Mouse (Mus musculus) frontal cortex, adult 2 months (tissue): ENCODE results near the gene Tchhl1. TPM values are rescaled to one million over a fixed set of nuclear protein-coding genes. Genes with fewer than 3 reads are reported as not detected.
"Not testable (repeated sequence)": the region's sequence is repeated elsewhere in the genome, so short reads cannot be mapped to it uniquely, and the experiment has no call there.

Source experiments
- DNase-seq, 2 experiments: peaks; one replicate each; pipeline ENCODE4 v3.0.0; 2022; ENCODE audit warnings: low spot score in 1 of 2; ENCODE audit errors: extremely low spot score in 1 of 2
- polyA plus RNA-seq: library from polyadenylated mRNA; depleted of rRNA; stranded (reverse); fragments of >200 nt; gene quantifications from 2 replicates; pipeline ENCODE4 v1.2.3, GENCODE M21; 2012; rRNA removed

Gene Tchhl1
- not detected in 2 replicates for polyA plus RNA-seq

- no peak for DNase-seq
These were observed at the start of gene Tchhl1 for GRCm38 (mm10) chr3:93468561-93468960. Gene Tchhl1 (plus strand): TSS chr3:93468754.

- no peak for DNase-seq
These were observed 36.9 kb upstream of the Tchhl1 start for GRCm38 (mm10) chr3:93431673-93432072.

GRCm38 (mm10) chr3:93442030-93442429 is 26.5 kb upstream of the Tchhl1 start, which contains the start of gene Tchh:
Gene Tchh (plus strand): TSS chr3:93442330.
- no peak for DNase-seq

DNA sequence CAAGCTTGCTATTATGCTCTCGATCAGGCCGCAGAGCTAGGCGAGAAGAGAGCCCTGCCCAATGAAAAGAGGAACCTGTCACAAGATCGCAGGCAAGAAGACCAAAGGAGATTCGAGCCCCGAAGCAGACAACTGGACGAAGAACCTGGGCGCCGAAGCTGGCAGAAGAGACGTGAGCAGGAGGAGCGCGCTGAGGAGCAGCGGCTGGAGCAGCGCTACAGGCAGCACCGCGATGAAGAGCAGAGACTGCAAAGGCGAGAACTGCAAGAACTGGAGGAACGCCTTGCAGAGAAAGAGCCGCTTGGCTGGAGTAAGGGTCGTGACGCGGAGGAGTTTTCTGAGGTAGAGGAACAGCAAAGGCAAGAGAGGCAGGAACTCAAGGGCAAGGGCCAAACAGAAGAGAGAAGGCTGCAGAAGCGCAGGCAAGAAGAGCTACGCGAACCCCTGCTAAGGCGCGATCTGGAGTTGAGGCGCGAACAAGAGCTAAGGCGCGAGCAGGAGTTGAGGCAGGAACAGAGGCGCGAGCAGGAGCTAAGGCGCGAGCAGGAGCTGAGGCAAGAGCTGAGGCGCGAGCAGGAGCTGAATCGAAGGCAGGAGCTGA is 25.0 kb upstream of the Tchhl1 start:
- DNase-seq: peak in 1 of 2 experiments; percentile 28

DNA sequence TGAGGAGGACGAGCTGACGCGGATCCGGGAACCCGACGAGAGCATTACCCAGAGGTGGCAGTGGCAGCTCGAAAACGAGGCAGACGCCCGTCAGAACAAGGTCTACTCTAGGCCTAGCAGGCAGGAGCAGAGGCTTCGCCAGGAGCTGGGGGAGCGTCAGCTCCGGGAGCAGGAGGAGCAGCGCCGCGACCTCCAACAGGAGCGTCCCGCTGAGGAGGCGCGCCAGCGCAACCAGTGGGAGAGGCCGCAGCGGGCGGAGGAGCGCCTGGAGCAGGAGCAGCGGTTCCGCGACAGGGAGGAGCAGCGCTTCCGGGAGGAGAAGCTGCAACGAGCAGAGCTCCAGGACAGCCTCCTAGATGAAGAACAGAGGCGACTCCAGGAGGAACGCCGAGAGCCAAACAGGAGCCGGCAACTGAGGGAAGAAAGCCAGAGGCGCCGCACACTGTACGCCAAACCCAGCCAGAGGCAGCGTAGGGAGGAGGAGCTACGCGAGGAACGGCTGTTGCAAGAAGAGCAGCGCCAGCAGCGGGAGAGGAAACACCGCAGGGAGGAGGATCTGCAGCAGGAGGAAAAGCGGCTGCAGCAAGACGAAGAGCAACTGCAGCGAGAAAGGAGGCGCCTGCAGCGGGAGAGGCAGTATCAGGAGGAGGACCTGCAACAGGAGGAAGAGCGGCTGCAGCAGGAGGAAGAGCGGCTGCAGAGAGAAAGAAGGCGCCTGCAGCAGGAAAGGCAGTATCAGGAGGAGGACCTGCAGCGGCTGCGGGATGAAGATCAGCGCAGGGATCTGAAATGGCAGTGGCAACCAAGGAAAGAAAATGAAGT is 24.0 kb upstream of the Tchhl1 start:
- DNase-seq: peak; percentile 49 to 73

GRCm38 (mm10) chr3:93445165-93445705 is 23.3 kb upstream of the Tchhl1 start:
- DNase-seq: peak in 1 of 2 experiments; percentile 37

GRCm38 (mm10) chr3:93446128-93446755 is 22.3 kb upstream of the Tchhl1 start:
- DNase-seq: peak in 1 of 2 experiments; percentile 23

DNA sequence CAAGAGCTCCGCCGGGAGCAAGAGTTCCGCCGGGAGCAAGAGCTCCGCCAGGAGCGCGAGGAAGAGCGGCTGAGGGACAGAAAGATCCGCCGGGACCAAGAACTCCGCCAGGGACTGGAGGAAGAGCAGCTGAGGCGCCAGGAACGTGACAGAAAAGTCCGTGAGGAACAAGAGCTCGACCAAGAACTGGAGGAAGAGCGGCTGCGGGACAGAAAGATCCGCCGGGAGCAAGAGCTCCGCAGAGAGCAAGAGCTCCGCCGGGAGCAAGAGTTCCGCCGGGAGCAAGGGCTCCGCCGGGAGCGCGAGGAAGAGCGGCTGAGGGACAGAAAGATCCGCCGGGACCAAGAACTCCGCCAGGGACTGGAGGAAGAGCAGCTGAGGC is 21.8 kb upstream of the Tchhl1 start:
- DNase-seq: peak in 1 of 2 experiments; percentile 2

GRCm38 (mm10) chr3:93447138-93447841 is 21.3 kb upstream of the Tchhl1 start:
- DNase-seq: peak; percentile 43 to 82

DNA sequence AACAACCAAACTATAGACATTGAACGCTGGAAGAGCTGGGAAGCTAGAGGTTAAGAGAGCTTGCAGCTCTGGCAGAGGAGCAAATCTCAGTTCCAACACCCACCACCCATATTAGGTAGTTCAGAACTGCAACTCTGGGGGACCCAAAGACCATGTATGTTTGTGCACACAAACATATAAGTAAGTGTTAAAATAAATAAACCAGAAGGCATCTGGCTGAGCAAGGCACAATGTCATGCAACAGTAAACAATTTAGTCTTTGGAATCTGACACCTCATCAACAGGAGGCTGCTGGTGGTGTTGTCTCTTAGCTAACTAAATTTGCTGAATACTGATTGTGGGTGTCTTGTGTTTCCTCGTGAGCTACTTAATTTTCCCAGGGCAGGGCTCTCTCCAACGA is 2.0 kb upstream of the Tchhl1 start:
- no peak for DNase-seq

- DNase-seq: no peak
These were observed 1.4 kb upstream of the Tchhl1 start for GRCm38 (mm10) chr3:93467130-93467529.

DNA sequence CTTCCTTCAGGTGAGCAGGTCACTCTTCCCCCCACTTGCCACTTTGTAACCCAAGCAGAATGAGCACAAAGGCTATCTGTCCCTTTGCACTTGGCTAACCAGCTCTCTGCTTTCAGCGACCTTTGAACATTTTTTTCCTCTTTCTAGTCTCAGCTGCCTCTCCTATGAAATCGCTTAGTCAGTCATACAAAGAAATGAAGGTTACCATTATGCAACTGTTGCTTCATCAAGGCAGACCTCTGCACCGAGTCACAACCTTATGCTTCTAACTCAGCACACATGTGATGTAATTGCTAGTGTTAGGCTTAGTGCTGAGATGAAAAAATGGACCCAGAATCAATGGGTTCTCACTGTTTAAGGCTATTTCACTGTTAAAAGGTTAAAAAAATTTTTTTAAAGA is 1.1 kb downstream of the Tchhl1 start:
- DNase-seq: no peak

- DNase-seq: no peak
These were observed 11.5 kb downstream of the Tchhl1 start for GRCm38 (mm10) chr3:93480053-93480452.

GRCm38 (mm10) chr3:93481982-93482616 is 13.5 kb downstream of the Tchhl1 start:
- no peak for DNase-seq

- no peak for DNase-seq
These were observed 17.1 kb downstream of the Tchhl1 start for GRCm38 (mm10) chr3:93485611-93486010.

DNA sequence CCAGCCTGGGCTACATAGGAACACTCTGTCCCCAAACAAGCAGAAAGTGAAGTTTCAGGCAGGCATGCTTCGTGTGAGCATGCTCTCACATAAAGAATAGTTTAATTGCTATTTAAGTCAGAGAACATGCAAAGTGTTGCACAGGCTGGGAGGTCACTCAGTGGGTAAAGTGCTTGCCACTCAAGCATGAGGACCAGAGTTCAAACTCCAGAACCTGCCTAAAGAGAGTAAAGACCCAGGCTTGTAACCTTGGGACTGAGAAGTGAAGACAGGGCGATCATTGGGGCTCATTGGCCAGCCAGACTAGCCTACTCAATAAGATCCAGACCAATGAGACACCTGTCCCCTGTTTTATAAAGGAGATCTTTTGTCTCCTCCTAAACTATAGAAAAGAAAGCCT is 20.0 kb downstream of the Tchhl1 start:
- DNase-seq: no peak

DNA sequence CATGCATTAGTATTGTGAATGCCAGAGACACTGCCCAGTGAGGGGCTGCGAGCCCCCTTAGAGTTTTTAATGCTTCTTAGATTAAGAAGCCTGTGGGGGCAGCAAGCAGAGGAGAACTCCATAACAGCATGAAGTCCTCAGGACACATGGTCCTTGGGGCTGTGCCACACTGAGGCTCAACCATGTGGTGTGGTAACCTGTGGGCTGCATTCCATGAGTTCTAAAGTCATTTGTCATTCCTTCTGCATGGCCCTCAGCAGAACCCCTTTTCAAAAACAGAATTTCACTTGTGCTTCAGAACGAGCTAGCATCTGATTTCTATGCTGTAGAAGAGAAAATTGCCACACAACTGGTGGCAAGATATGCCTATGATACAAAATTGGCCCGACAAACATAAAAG is 23.6 kb downstream of the Tchhl1 start:
- DNase-seq: no peak

GRCm38 (mm10) chr3:93493992-93494391 is 25.4 kb downstream of the Tchhl1 start:
- DNase-seq: peak; percentile 35 to 80

GRCm38 (mm10) chr3:93494774-93495173 is 26.2 kb downstream of the Tchhl1 start:
- not testable (repeated sequence) for DNase-seq

DNA sequence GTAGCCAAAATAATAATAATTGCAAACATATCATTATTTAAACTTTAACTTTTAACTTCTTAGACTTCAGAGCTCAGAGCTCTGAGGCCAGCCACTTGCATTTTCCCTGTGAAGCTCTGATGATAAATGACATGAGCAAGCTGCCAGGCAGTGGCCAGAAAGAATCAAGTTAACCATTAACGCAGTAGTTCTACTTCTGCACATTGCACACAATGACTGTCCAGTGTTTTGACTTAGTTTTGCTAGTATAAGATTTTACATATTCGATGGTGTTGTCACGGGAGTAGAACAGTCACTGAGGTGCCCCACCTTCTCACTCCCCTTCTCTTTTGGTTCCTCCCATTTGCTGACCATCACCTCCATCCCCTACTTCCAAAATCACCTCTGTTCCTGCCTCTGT is 28.6 kb downstream of the Tchhl1 start:
- no peak for DNase-seq
